ENCODE assay signal across 24 mouse cellular contexts in genomic region chr6:134550396-134550795, GRCm38 (mm10). TPM values are rescaled to one million over a fixed set of nuclear protein-coding genes. Genes with fewer than 3 reads are reported as not detected.
DNase-seq lines count a peak whose midpoint lies in the region; ATAC-seq and TF ChIP-seq lines count a peak whose summit lies in the region.
"Had no signal": no experiment of that assay in that cellular context is flagged by ENCODE, and none has a peak within 500 bp of the region (broad histone marks: within the 10 kb centered on the region; RNA-seq: fewer than 3 reads in every experiment).

No protein-coding gene starts in this region.

- ATAC-seq in forebrain, embryonic 15.5 days (replicated peaks) = no peak
- no peak for ATAC-seq in forebrain, postnatal 0 days
- no peak for ATAC-seq in liver, embryonic 11.5 days (replicated peaks; ENCODE audit: low FRiP score)
- peak; percentile 60; the same call in 1 of the 2 replicates for ATAC-seq in lung, embryonic 16.5 days (ENCODE audit: low read depth)
- ATAC-seq: forebrain, embryonic 16.5 days had no signal

- 88% methylated on average over 1 of the region's 1 CpGs for WGBS in forebrain, embryonic 15.5 days
- 76% methylated on average over 1 of the region's 1 CpGs for WGBS in forebrain, postnatal 0 days
- WGBS in liver, adult 2 months = 78% methylated on average over 1 of the region's 1 CpGs
- WGBS in liver, embryonic 11.5 days = 89% methylated on average over 1 of the region's 1 CpGs
- 65% methylated on average over 1 of the region's 1 CpGs for WGBS in lung, embryonic 16.5 days

- peaks cover 15% of the 10 kb centered on the region for H3K4me1 ChIP-seq in forebrain, embryonic 15.5 days
- H3K4me1 ChIP-seq in forebrain, postnatal 0 days (ENCODE audit: insufficient read depth) = peaks cover 4% of the 10 kb centered on the region; the same call in 1 of the 2 replicates
- H3K4me1 ChIP-seq in liver, adult 2 months (ENCODE audit: control insufficient read depth, insufficient read depth, low read length) = peaks cover 10% of the 10 kb centered on the region
- H3K4me1 ChIP-seq in liver, embryonic 11.5 days (replicated peaks; ENCODE audit: control insufficient read depth, insufficient read depth, low read length) = peaks cover 6% of the 10 kb centered on the region
- peaks cover 10% of the 10 kb centered on the region; the same call in 1 of the 2 replicates for H3K4me1 ChIP-seq in lung, embryonic 16.5 days (replicated peaks; ENCODE audit: control insufficient read depth, insufficient read depth, low read length)

- no peak for TF ChIP-seq CTCF in forebrain, postnatal 0 days (IDR thresholded peaks at IDR 0.05; ENCODE audit: low read depth)
- TF ChIP-seq CTCF in liver, adult 2 months (IDR thresholded peaks at IDR 0.05; ENCODE audit: low read depth, low read length) = no peak

- no peaks in the 10 kb centered on the region for H3K27me3 ChIP-seq in forebrain, embryonic 15.5 days
- H3K27me3 ChIP-seq in forebrain, postnatal 0 days (ENCODE audit: insufficient read depth, low read length) = no peaks in the 10 kb centered on the region
- no peaks in the 10 kb centered on the region for H3K27me3 ChIP-seq in liver, adult 2 months (ENCODE audit: control insufficient read depth, insufficient read depth, low read length)
- H3K27me3 ChIP-seq in liver, embryonic 11.5 days (replicated peaks; ENCODE audit: control insufficient read depth, insufficient read depth, low read length) = no peaks in the 10 kb centered on the region
- no peaks in the 10 kb centered on the region for H3K27me3 ChIP-seq in lung, embryonic 16.5 days (ENCODE audit: control insufficient read depth, insufficient read depth, low read depth, low read length)
- H3K27me3 ChIP-seq: embryonic facial prominence, embryonic 13.5 days; forebrain, embryonic 12.5 days; hindbrain, embryonic 12.5 days; hindbrain, embryonic 15.5 days had no signal

- no peak overlapping the region for H3K4me2 ChIP-seq in forebrain, embryonic 15.5 days (replicated peaks)
- H3K4me2 ChIP-seq in forebrain, postnatal 0 days (ENCODE audit: low read depth) = no peak overlapping the region
- no peak overlapping the region for H3K4me2 ChIP-seq in liver, embryonic 11.5 days
- H3K4me2 ChIP-seq in lung, embryonic 16.5 days (ENCODE audit: low read depth, low read length) = no peak overlapping the region
- H3K4me2 ChIP-seq: embryonic facial prominence, embryonic 13.5 days; forebrain, embryonic 12.5 days; heart, embryonic 11.5 days; hindbrain, embryonic 12.5 days; hindbrain, embryonic 15.5 days had no signal

- TF ChIP-seq POLR2A in liver, adult 2 months (IDR thresholded peaks at IDR 0.05; ENCODE audit: extremely low read depth, insufficient read depth, low read length) = no peak

- no peaks in the 10 kb centered on the region for H3K36me3 ChIP-seq in forebrain, embryonic 15.5 days
- no peaks in the 10 kb centered on the region for H3K36me3 ChIP-seq in forebrain, postnatal 0 days (ENCODE audit: insufficient read depth)
- no peaks in the 10 kb centered on the region for H3K36me3 ChIP-seq in liver, adult 2 months (ENCODE audit: control insufficient read depth, insufficient read depth, low read length)
- no peaks in the 10 kb centered on the region for H3K36me3 ChIP-seq in liver, embryonic 11.5 days (ENCODE audit: control insufficient read depth, insufficient read depth, low read length)
- no peaks in the 10 kb centered on the region for H3K36me3 ChIP-seq in lung, embryonic 16.5 days (ENCODE audit: control insufficient read depth, insufficient read depth, low read length)
- H3K36me3 ChIP-seq: forebrain, embryonic 12.5 days; hindbrain, embryonic 12.5 days; hindbrain, embryonic 15.5 days had no signal

- H3K4me3 ChIP-seq in forebrain, embryonic 15.5 days = no peak overlapping the region
- no peak overlapping the region for H3K4me3 ChIP-seq in forebrain, postnatal 0 days (ENCODE audit: low read depth, low read length)
- no peak overlapping the region for H3K4me3 ChIP-seq in liver, adult 2 months (ENCODE audit: insufficient read depth, low read depth, low read length)
- no peak overlapping the region for H3K4me3 ChIP-seq in liver, embryonic 11.5 days (ENCODE audit: low read depth, low read length)
- H3K4me3 ChIP-seq in lung, embryonic 16.5 days (ENCODE audit: low read length) = no peak overlapping the region
- H3K4me3 ChIP-seq: embryonic facial prominence, embryonic 10.5 days; embryonic facial prominence, embryonic 13.5 days; erythroblast, embryonic 14.5 days; forebrain, embryonic 12.5 days; hindbrain, embryonic 12.5 days; hindbrain, embryonic 15.5 days had no signal

- no peak overlapping the region for H3K9ac ChIP-seq in forebrain, embryonic 15.5 days (replicated peaks)
- H3K9ac ChIP-seq in forebrain, postnatal 0 days = no peak overlapping the region
- H3K9ac ChIP-seq in liver, adult 2 months (ENCODE audit: low read depth, low read length) = no peak overlapping the region
- no peak overlapping the region for H3K9ac ChIP-seq in liver, embryonic 11.5 days (ENCODE audit: low read depth, low read length)
- no peak overlapping the region for H3K9ac ChIP-seq in lung, embryonic 16.5 days (ENCODE audit: low read length)
- H3K9ac ChIP-seq: embryonic facial prominence, embryonic 13.5 days; forebrain, embryonic 12.5 days; hindbrain, embryonic 12.5 days; hindbrain, embryonic 15.5 days had no signal

- DNase-seq in forebrain, postnatal 0 days = no peak
- peak; percentile 33 for DNase-seq in liver, adult 2 months (ENCODE audit: extremely low read depth, low read depth, low spot score)
- DNase-seq in liver, embryonic 11.5 days (ENCODE audit: low spot score) = no peak
- no peak for DNase-seq in lung, postnatal 14 days
- DNase-seq in retina, embryonic 14.5 days (ENCODE audit: low spot score) = no peak
- DNase-seq: adrenal gland, adult 8-10 months; adrenal gland, postnatal 25 days; cerebellum, adult 11-12 months; cerebellum, adult 8-10 months; cerebellum, postnatal 10 days; cerebellum, postnatal 36 days; embryo, embryonic 11 days; gastrocnemius, postnatal 10 days; gastrocnemius, postnatal 36 days had no signal

- no peaks in the 10 kb centered on the region for H3K9me3 ChIP-seq in forebrain, embryonic 15.5 days
- no peaks in the 10 kb centered on the region for H3K9me3 ChIP-seq in forebrain, postnatal 0 days (ENCODE audit: low read length)
- no peaks in the 10 kb centered on the region for H3K9me3 ChIP-seq in liver, embryonic 11.5 days (ENCODE audit: control insufficient read depth, low read length)
- no peaks in the 10 kb centered on the region for H3K9me3 ChIP-seq in lung, embryonic 16.5 days (ENCODE audit: control insufficient read depth, low read length)
- H3K9me3 ChIP-seq: embryonic facial prominence, embryonic 10.5 days; embryonic facial prominence, embryonic 13.5 days; forebrain, embryonic 12.5 days; hindbrain, embryonic 12.5 days; hindbrain, embryonic 15.5 days had no signal

- 0 out of 2 replicates have a peak overlapping the region, but pooled peaks have one; percentile 9 for H3K27ac ChIP-seq in forebrain, embryonic 15.5 days (replicated peaks)
- H3K27ac ChIP-seq in forebrain, postnatal 0 days (ENCODE audit: low read depth, low read length) = no peak overlapping the region
- H3K27ac ChIP-seq in liver, adult 2 months (replicated peaks; ENCODE audit: insufficient read depth, low read depth, low read length) = no peak overlapping the region
- H3K27ac ChIP-seq in liver, embryonic 11.5 days (ENCODE audit: low read depth, low read length) = no peak overlapping the region
- H3K27ac ChIP-seq in lung, embryonic 16.5 days (ENCODE audit: low read length) = no peak overlapping the region
- H3K27ac ChIP-seq: embryonic facial prominence, embryonic 10.5 days; embryonic facial prominence, embryonic 13.5 days; forebrain, embryonic 12.5 days; hindbrain, embryonic 12.5 days; hindbrain, embryonic 15.5 days had no signal

- peaks cover 33% of the 10 kb centered on the region for H3K79me2 ChIP-seq in liver, adult 2 months (ENCODE audit: control insufficient read depth, insufficient read depth, low read length)

RNA-seq across cellular contexts. Expression of gene Lrp6, which starts 16.4 kb away (rescaled TPM):
- polyA plus RNA-seq in forebrain, embryonic 15.5 days (2015; fragmentation: Nextera tagmentation; extraction: Ambion mirVana) = 20.4 and 23.2 TPM in 2 replicates
- total RNA-seq in forebrain, postnatal 0 days (2014; rRNA removed) = 29.9 and 41.3 TPM in 2 replicates
- 12.3 and 14.7 TPM in 2 replicates for polyA plus RNA-seq in forebrain, postnatal 0 days (2015; fragmentation: Nextera tagmentation; extraction: Ambion mirVana)
- total RNA-seq in liver, adult 2 months (2014; rRNA removed) = 48.2 and 54.3 TPM in 2 replicates
- polyA plus RNA-seq in liver, adult 2 months (2012; rRNA removed) = 15.0 and 15.1 TPM in 2 replicates
- polyA plus RNA-seq in liver, embryonic 11.5 days (2014; fragmentation: Nextera tagmentation; extraction: Ambion mirVana) = 14.1 and 17.1 TPM in 2 replicates
- 22.4 and 22.7 TPM in 2 replicates for polyA plus RNA-seq in lung, embryonic 16.5 days (2015; fragmentation: Nextera tagmentation; extraction: Ambion mirVana)
